Mouse (Mus musculus) heart, postnatal 0 days (tissue): ENCODE data around the gene Rtl5.

Source experiments
- CTCF ChIP-seq: IDR thresholded peaks from 2 replicates; pipeline ENCODE4 v1.5.1; 2016; ENCODE audit warnings: antibody characterized with exemption, control low read depth, low read depth
- EP300 ChIP-seq: IDR thresholded peaks from 2 replicates; pipeline ENCODE4 v1.6.1; 2016; ENCODE audit warnings: antibody characterized with exemption, low read depth

- TF ChIP-seq EP300 (no peak), CTCF (no peak)
These were observed 53.7 kb downstream of the Rtl5 start for GRCm38 (mm10) chrX:102017213-102017923.
